Mouse (Mus musculus) ovary, adult 18-20 months (tissue): ENCODE measurements around the gene Actl6b.
A peak's percentile ranks its signal among the peaks of the same experiment; 100 is the strongest.
"Not testable (repeated sequence)": the region's sequence is repeated elsewhere in the genome, so short reads cannot be mapped to it uniquely, and the experiment has no call there.

Source experiments
- DNase-seq: peaks from one replicate; pipeline ENCODE4 v3.0.0; 2022; ENCODE audit warnings: low spot score, mixed read lengths

The Actl6b gene

DNA sequence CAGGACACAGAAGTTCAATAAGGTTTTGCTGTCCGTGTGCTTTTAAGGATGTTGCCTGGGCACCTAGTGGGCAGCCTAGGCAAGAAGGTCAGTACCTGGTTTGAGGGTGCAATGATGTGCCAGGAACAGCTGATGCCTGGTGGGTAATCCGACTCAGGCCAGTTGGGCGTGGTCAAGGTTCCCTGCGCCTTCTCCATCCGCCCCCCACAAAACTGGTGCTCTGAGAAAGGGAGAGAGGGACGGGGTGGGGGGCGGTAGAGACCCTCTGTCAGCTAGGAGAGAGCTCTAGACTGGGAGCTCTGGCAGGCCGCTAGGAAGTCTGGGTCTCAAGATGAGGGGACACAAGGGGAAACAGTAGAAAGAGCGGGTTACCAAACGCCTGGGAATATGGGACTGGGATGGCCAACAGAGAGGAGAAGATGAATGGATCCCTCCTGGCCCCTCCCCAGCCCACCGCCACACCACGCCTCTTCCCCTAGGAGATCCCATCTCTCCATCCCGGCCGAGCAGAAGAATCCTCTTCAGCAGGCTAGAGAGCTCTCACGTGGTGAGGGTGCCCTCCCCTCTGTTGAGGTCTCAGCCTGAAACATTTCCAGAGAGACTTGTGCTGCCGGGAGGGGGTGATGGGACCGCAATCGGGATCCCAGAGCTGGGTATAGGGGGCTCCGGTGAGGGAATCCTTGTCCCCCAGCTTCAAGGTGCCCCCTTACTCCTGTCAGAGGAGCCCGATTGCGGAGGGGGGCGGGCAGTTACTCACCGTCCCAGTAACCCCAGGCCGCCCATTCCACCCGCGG lies 54.7 kb downstream of the Actl6b start:
- DNase-seq = no peak

DNA sequence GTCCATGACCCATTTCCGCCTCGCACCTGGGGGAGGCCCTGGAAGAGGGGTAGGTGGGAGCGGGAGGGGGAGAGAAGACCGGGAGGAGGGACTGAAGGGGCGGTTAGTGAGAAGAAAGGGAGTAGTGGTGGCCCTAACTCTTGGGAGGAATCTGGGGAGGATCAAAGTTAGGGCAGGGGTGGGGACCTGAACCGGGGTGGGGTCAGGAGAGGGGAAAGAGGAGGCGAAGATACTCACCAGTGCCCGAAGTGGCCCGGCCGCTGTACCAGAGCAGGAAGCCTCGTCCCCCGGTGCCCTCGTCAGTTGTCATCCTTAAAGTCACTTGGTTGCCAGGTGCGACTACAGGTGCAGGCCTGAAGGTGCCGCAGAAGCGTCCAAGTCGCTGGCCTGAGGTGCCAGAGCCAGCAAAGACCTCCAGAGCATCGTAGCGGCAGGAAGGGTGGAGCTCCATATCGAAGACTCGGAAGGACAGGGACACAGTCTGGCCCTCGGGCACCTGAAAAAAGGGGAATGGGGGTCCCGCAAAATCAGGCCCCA lies 55.4 kb downstream of the Actl6b start:
- DNase-seq = no peak

DNA sequence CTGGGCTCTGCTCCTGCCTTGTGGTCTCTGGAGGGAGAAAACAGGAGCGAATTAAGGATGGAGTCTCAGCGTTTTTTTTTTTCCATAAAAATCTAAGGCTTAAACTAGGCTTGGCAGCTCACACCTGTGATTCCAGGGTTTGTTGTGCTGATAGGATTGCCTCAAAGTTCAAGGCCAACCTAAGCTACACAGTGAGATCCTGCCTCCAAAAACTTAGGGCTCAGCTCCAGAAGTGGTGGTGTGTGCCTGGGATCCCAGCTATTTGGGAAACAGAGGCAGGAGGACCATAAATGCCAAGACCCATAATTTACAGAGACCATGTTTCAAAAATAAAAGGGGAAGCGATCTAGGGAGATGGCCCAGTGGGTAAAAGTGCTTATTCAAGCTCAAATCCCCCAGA lies 56.0 kb downstream of the Actl6b start:
- DNase-seq = no peak

DNA sequence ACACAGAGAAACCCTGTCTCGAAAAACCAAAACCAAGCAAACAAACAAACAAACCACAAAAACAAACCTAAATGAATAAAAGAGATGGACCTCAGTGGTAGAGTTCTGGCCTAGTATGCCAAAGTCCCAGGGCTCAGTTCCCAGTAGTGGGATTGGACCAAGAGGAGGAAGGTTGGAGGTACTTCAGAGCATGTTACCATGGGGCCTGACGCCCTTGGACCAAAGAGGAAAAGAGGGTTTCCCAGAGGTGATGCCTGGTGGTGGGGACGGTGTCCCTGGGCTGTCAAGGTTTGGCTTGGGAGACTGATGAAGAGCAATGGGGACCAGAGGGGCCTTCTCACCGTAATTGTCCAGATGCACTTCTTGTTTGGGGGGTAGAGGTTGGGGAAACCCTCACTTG lies 56.7 kb downstream of the Actl6b start:
- no peak for DNase-seq

DNA sequence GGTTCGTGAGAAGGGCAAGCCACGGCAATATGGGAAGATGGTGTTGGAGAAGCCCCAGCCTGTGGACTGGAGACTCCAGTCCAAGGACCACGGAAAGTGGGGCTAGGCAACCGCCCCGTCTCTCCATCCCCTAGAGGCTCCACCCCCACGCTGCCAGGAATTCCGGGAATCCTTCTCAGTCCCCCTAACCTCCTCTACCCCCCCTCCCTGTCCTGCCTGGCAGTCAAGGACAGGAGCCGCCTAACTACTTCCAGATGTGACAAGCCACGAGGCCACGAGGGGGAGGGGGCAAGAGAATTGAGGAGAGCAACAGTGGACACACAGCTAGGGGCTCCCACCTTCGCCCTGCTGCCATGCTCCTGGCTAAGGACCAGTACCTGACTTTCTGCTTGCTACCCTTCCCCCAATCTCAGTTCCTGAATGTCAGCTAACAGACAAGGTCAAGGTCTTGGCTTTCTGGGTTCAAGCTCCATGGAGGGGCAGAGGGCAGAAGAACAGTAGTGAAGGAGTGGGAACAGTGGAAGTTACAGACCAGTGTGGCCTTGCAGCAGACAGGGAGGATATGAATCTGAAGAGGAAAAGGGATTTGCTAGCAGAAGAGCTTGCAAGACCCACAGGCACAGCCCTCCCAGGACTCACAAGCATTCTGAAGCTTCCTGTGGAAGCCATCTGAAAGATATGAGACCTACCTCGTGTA lies 57.4 kb downstream of the Actl6b start:
- DNase-seq = peak; percentile 88

DNA sequence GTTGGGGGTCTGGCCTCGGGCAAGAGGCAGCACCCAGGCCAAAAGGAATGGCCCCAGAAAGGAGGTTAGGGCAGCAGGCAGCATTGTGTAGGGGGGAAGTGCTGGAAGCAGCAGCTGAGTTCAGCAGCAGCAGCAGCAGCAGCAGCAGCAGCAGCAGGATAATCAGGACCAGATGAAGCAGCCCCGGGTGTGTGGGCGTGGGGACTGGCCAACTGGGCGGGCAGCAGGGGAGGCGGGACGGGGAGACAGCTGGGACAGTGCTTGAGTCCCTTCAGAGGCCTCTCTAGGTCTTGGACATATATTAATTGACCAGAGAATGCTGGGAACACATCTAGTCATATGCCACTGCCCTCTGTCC lies 57.9 kb downstream of the Actl6b start:
- DNase-seq = peak; percentile 63

DNA sequence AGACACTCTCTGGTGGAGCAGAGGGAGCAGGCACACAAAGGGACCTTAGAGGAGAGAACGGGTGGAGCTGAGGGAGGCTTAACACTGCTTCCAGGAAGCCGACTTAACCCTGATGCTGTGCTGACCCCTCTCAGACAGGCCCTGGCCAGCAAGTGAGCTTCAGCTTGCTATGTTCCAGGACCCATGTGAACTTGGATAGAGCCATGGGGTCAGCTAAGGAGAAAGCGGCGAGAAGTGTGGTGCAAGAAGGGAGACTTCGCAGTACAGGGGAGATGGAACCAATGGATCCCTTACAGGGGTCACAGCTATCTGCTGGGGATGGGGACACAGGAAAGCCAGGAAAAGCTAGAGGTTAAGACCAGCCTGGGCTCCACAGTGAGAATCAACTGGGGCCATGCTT lies 59.8 kb downstream of the Actl6b start:
- no peak for DNase-seq

DNA sequence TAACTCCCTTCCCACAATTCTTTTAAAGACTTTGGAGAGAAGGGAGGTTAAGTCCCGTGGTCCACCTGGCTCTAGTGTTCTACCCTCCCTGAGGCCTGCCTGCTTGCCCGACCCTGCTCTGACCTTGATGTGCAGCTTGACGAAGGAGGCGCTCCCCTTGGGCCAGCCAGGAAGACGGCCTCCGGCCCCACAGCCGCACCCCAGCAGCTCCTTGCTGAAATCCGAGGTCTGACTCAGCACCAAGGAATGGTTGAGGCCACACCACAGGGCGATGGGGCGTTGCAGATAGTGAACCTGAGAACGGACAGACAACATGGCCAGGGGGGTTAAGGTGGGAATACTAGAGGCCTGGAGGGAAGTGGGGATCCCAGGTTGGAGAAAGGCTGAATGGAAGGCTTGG lies 60.2 kb downstream of the Actl6b start, which contains the start of gene Pcolce:
Gene Pcolce (minus strand): TSS at position 235 of the 400 bp plus-strand sequence.
- DNase-seq = peak; percentile 66

DNA sequence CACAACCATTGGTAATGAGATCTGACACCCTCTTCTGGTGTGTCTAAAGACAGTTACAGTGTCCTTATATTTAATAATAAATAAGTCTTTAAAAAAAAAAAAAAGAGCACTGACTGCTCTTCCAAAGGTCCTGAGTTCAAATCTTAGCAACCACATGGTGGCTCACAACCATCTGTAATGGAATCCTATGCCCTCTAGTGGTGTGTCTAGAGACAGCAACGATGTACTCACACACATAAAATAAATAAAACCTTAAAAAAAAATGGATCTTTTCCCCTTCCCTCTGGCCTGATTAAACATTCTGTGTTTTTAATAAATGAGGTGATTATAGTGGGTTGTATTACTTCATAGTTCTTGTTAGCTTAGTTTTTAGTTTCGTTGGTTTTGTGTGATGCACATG lies 61.6 kb downstream of the Actl6b start:
- not testable (repeated sequence) for DNase-seq

DNA sequence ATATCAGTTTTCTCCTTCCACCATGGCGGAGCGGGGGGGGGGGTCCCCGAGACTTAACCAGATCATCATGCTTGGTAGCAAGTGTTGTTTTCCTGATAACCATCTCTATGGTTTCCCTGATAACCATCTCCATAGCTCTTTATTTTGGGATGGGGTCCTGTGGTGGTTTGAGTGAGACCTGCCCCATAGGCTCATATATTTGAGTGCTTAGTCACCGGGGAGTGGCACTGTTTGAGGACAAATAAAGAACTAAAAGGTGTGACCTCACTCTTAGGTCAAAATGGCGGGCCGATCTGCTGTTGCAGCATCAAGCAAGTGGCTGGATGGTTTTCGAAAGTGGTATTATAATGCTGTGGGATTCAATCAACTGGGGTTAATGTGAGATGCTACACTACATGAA lies 62.0 kb downstream of the Actl6b start:
- no peak for DNase-seq
